Mouse (Mus musculus): Measurements from ENCODE around the gene Mical3.

Gene Mical3

GRCm38 (mm10) chr6:120970939-120971796, 159.6 kb downstream of the Mical3 start:
- in situ Hi-C loops (cut with MseI, MboI), result loop anchor here in 1 of 2 experiments (10.0 kb wide), 1 partner anchor 204 kb away; no protein-coding TSS in a partner anchor

- in situ Hi-C loops (cut with MseI, MboI), result no loop called here
Observed at GRCm38 (mm10) chr6:120965814-120966213, 165.0 kb downstream of the Mical3 start.

DNA sequence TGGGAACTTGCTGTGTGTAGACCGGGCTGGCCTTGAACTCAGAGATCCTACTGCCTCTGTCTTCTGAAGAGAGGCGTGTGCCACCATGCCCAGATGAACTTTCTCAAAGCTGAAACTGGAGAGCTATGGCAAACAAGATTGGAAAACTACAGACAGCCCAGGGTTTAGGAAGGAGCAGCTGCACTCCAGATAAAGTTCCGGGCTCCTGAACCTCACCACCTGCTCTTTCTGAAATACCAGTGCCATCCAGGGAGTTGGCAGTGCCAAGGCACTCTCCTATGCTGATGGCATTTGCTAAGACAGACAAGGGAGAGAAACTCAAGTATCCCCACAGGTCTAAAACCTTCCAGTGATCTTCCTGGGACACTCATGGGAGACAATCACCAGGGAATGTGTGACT, 166.6 kb downstream of the Mical3 start:
- in situ Hi-C loops (cut with MseI, MboI), result no loop called here

DNA sequence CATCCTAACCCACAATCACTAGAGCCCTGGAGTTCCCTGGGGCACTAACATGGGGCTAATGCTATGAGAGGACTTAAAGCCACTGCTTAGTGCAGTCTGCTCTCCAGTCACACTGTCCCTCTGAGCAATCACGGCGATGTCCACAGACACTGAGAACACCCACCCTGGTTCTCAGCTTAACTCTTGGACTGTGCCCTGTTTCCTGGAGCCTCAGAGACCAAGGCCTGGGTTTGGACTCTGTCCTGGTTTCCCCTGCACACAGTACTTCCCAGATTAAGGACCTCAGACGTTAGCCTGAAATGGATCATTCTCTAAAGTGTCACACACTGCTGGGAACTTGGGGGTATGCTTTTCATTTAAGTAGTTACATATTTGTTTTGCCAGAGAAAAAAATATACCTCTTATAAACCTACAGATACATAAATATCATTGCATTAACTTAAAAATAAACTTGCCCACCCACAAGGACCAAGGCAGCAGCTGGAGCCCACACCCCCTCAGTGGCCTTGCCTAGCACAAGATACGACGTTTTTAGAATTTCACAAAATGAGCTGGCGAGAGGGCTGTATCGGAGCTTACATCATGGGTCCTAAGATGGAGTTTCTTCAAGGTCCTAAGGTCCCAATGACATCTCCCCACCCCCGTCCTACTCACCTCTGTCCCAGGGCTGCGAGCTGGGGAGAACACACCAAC, 170.3 kb downstream of the Mical3 start:
- in situ Hi-C loops (cut with MseI, MboI), result no loop called here

- in situ Hi-C loops (cut with MseI, MboI), result no loop called here
Observed at GRCm38 (mm10) chr6:120957331-120957730, 173.5 kb downstream of the Mical3 start.

- in situ Hi-C loops (cut with MseI, MboI), result no loop called here
Observed at GRCm38 (mm10) chr6:120956259-120957161, 174.3 kb downstream of the Mical3 start.

GRCm38 (mm10) chr6:120955215-120955614, 175.6 kb downstream of the Mical3 start:
- in situ Hi-C loops (cut with MseI, MboI), result no loop called here

DNA sequence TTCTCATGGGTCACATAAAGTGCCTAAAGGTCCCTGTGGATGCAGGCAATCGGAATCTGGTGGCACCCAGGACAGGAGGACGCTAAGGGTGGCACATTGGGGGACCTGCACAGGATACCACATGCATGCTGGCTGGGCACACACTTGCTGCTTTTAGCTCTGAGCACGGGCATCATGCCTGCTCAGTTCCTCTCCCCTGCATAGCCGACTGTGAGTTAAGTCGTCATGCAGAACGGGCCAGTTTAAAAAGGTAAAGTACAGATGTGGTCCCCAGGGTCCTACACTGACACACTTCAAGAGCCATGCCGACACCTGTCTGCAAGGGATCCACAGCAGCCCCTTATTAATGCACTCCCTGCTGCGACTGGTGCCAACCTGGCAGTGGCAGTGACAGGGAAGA, 176.6 kb downstream of the Mical3 start:
- in situ Hi-C loops (cut with MseI, MboI), result no loop called here

- in situ Hi-C loops (cut with MseI, MboI), result no loop called here
Observed at GRCm38 (mm10) chr6:120952475-120952874, 178.3 kb downstream of the Mical3 start.

GRCm38 (mm10) chr6:120951311-120951710, 179.5 kb downstream of the Mical3 start:
- in situ Hi-C loops (cut with MseI, MboI), result no loop called here

DNA sequence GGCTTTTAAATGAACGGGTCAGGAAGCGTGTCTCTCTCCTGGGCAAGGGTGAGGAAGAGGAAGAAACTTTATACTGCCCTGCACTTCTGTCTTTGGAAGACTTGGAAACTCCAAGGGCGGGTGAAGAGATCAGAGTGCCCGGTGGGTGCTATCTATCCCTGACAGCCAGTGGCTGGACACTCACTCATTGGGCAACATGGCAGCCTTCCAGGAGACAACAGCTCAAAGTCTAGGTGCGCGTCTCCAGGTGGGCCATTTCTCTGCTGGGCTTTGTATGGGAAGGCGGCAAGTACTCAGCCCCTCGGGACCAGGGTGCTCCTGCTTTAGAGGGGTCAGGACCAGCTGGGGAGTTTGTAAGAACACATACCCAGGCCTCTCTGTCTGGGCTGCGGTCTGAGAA, 185.3 kb downstream of the Mical3 start:
- in situ Hi-C loops (cut with MseI, MboI), result no loop called here

- in situ Hi-C loops (cut with MseI, MboI), result no loop called here
Observed at GRCm38 (mm10) chr6:120943964-120944363, 186.8 kb downstream of the Mical3 start.

DNA sequence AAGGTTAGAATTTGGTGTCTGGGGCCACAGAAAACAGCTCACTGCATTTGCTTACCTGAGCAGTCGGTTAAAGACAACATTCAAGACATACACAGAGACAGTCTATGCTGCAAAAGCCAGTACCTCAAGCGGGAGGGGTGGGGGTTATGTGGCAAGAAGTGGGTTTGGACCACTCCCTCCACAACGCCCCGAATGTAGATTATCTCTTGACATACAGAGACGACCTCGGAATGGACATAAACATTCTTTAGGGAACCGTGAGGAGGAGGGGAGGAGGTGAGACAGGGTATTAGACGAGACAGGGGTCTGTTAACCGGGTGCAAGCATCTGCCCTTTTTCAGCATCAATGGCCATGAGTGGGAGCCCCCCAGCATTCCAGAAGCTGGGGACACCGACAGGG, 187.2 kb downstream of the Mical3 start:
- in situ Hi-C loops (cut with MseI, MboI), result no loop called here

DNA sequence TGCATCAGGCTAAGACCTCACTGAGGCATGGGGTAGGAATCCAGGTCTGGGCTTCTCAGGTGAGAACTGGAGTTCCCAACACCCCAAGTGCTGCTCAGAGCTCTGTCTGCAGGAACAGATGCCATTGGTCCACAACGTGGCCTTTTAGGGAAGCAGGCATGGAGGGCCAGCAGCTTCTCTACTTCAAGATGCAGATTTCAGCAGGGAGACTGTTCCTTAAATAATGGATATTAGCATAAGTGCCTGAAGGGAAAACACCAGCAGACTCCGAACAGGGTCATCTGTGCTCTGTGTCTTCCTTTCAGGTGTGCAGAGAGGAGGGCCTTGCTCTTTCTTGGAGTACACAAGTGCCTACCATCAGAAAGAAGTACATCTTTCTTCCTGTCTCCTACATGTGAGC, 187.7 kb downstream of the Mical3 start:
- in situ Hi-C loops (cut with MseI, MboI), result no loop called here

- in situ Hi-C loops (cut with MseI, MboI), result no loop called here
Observed at GRCm38 (mm10) chr6:120941575-120941974, 189.2 kb downstream of the Mical3 start.

- in situ Hi-C loops (cut with MseI, MboI), result no loop called here
Observed at GRCm38 (mm10) chr6:120941084-120941481, 189.7 kb downstream of the Mical3 start.

DNA sequence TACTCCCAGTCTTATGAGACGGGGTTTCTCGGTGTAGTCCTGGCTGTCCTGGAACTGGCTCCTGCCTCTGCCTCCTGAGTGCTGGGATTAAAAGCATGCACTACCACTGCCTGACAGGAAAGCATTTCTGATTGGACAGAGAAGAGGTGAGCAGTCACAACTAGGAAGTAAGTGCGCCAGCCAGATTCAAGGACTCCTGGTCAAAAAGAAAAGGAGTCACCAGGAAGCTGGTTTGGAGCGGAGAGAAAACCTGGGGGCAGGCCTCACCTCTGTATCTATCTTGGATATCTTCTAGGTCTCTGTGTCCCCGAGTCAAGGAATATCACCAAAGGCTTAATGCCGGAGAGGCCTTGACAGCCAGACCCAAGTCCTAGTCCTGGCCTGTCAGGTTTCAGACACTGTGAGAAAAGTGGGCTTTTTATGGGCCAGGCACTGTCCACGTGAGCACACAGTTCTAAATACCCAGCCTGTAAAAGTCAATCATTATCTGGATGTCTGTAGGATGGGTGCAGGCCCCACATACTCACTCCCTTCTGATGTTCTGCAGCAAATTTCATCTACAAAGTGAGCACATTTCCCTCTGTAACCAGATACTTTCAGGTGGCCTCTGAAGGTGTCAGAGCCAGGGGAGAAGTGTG, 190.2 kb downstream of the Mical3 start:
- in situ Hi-C loops (cut with MseI, MboI), result no loop called here

- in situ Hi-C loops (cut with MseI, MboI), result no loop called here
Observed at GRCm38 (mm10) chr6:120939783-120940182, 191.0 kb downstream of the Mical3 start.

- in situ Hi-C loops (cut with MseI, MboI), result no loop called here
Observed at GRCm38 (mm10) chr6:120938763-120939450, 191.9 kb downstream of the Mical3 start.

DNA sequence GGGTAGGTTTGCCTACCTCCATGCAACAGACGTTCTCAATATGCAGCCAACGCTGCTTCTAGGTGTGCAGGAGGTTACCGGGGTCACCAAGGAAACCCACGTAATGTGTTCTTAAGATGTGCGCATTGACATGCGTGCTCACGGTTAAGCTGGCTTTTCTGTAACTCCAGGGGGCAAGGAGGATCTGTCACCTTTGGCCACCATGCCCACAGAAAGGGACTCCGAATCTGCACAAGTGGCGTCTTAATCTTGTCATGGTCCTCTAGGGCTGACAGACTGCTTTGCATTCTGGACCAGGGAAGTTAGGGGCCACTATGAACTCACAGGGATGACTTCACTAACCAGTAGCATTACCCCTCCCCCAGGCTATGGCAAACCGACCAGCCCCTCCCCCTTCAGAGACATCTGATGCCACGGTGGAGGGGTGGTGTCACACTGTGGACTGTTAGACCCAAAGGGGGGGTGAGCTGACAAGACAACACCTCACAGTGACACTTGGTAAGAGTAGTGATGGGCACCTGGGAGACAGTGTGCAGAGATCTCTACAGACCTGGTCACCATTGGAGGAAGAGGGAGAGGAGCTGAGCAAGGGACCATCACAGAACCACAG, 192.7 kb downstream of the Mical3 start:
- in situ Hi-C loops (cut with MseI, MboI), result no loop called here

Measured in mouse trophoblast stem cell (cell line).